Mouse (Mus musculus) kidney, adult 11 months (tissue): ENCODE data around the gene Hoxb2.

Source experiments
- DNase-seq: peaks from one replicate; pipeline ENCODE4 v3.0.0; 2022

The Hoxb2 gene

GRCm38 (mm10) chr11:96337026-96337425 lies 13.3 kb upstream of the Hoxb2 start:
- no peak for DNase-seq

- peak; percentile 9 for DNase-seq
Measured at GRCm38 (mm10) chr11:96338957-96339855, 11.1 kb upstream of the Hoxb2 start.

GRCm38 (mm10) chr11:96340698-96341365 lies 9.5 kb upstream of the Hoxb2 start:
- peak; percentile 40 for DNase-seq

GRCm38 (mm10) chr11:96341701-96342575 lies 8.4 kb upstream of the Hoxb2 start:
- DNase-seq: peak; percentile 70

- DNase-seq: peak; percentile 17
Measured at GRCm38 (mm10) chr11:96342576-96342930, 7.8 kb upstream of the Hoxb2 start.

GRCm38 (mm10) chr11:96343206-96343745 lies 7.0 kb upstream of the Hoxb2 start:
- DNase-seq: peak; percentile 12

GRCm38 (mm10) chr11:96344061-96344877 lies 6.1 kb upstream of the Hoxb2 start:
- DNase-seq: peak; percentile 47

GRCm38 (mm10) chr11:96344878-96345159 lies 5.5 kb upstream of the Hoxb2 start:
- DNase-seq: no peak

- no peak for DNase-seq
Measured at GRCm38 (mm10) chr11:96345220-96345892, 5.0 kb upstream of the Hoxb2 start.

GRCm38 (mm10) chr11:96345893-96346806 lies 4.2 kb upstream of the Hoxb2 start:
- peak; percentile 71 for DNase-seq

GRCm38 (mm10) chr11:96346916-96347520 lies 3.3 kb upstream of the Hoxb2 start:
- peak; percentile 58 for DNase-seq

GRCm38 (mm10) chr11:96347717-96348116 lies 2.6 kb upstream of the Hoxb2 start:
- DNase-seq: no peak

- DNase-seq: peak; percentile 80
Measured at GRCm38 (mm10) chr11:96348141-96348928, 2.0 kb upstream of the Hoxb2 start.

- DNase-seq: no peak
Measured at GRCm38 (mm10) chr11:96348988-96349387, 1.3 kb upstream of the Hoxb2 start.

GRCm38 (mm10) chr11:96349491-96350340 lies 609 bp upstream of the Hoxb2 start:
- DNase-seq: peak; percentile 51

GRCm38 (mm10) chr11:96350791-96351190 lies 466 bp downstream of the Hoxb2 start:
- no peak for DNase-seq

GRCm38 (mm10) chr11:96351312-96351711 lies 987 bp downstream of the Hoxb2 start:
- peak; percentile 65 for DNase-seq

- DNase-seq: peak; percentile 72
Measured at GRCm38 (mm10) chr11:96351831-96352230, 1.5 kb downstream of the Hoxb2 start.
